Mouse (Mus musculus) brown adipose tissue, adult 24 weeks (tissue): ENCODE data around the gene Ndufs4. TPM values are rescaled to one million over a fixed set of nuclear protein-coding genes. Genes with fewer than 3 reads are reported as not detected.
"Not testable (repeated sequence)": the region's sequence is repeated elsewhere in the genome, so short reads cannot be mapped to it uniquely, and the experiment has no call there.

Experiments used
- H3K27ac ChIP-seq: fragments of 200-500 bp; replicated peaks from 2 replicates; pipeline ENCODE4 v1.5.1; 2012; ENCODE audit warnings: low read depth, mild to moderate bottlenecking, low read length
- H3K4me1 ChIP-seq: fragments of 200-500 bp; 2 replicates; pipeline ENCODE4 v1.6.1; 2012; ENCODE audit warnings: low read length, mixed read lengths; ENCODE audit not compliant: control insufficient read depth, insufficient read depth, insufficient read length
- H3K4me3 ChIP-seq: fragments of 200-500 bp; 2 replicates; pipeline ENCODE4 v1.5.1; 2012; ENCODE audit warnings: low read depth, mild to moderate bottlenecking, low read length, moderate library complexity; ENCODE audit not compliant: insufficient read depth
- polyA plus RNA-seq: library from polyadenylated mRNA; stranded (reverse); fragments of >200 nt; gene quantifications from 2 replicates; pipeline ENCODE4 v1.2.4, GENCODE M21; 2012; ENCODE audit not compliant: missing spikeins, insufficient read depth, insufficient read length

Ndufs4 gene
- polyA plus RNA-seq, 1 experiment, result 1,030 TPM

GRCm38 (mm10) chr13:114297761-114298160 is 90.3 kb downstream of the Ndufs4 start:
- no peak overlapping the region for H3K4me3 ChIP-seq

GRCm38 (mm10) chr13:114296556-114296955 is 91.5 kb downstream of the Ndufs4 start:
- no peak overlapping the region for H3K4me3 ChIP-seq
- H3K4me1 ChIP-seq, result 0 out of 2 replicates have a peak, but pooled peaks cover 2% of the 10 kb centered on the region
- no peak overlapping the region for H3K27ac ChIP-seq

More at GRCm38 (mm10) chr13:114297761-114298160, 90.3 kb downstream of the Ndufs4 start:
- H3K4me1 ChIP-seq, result 0 out of 2 replicates have a peak, but pooled peaks cover 2% of the 10 kb centered on the region
- H3K27ac ChIP-seq, result no peak overlapping the region

GRCm38 (mm10) chr13:114289411-114289810 is 98.6 kb downstream of the Ndufs4 start:
- no peak overlapping the region for H3K27ac ChIP-seq
- H3K4me3 ChIP-seq, result no peak overlapping the region
- no peaks in the 10 kb centered on the region for H3K4me1 ChIP-seq

GRCm38 (mm10) chr13:114288511-114288910 is 99.5 kb downstream of the Ndufs4 start:
- no peaks in the 10 kb centered on the region for H3K4me1 ChIP-seq
- no peak overlapping the region for H3K27ac ChIP-seq
- no peak overlapping the region for H3K4me3 ChIP-seq

GRCm38 (mm10) chr13:114278690-114279089 is 109.4 kb downstream of the Ndufs4 start:
- H3K4me1 ChIP-seq, H3K27ac ChIP-seq, H3K4me3 ChIP-seq: not testable (repeated sequence)

GRCm38 (mm10) chr13:114277277-114277676 is 110.8 kb downstream of the Ndufs4 start:
- H3K4me3 ChIP-seq, result no peak overlapping the region

GRCm38 (mm10) chr13:114271410-114272105 is 116.5 kb downstream of the Ndufs4 start:
- H3K4me3 ChIP-seq, result no peak overlapping the region

More at GRCm38 (mm10) chr13:114277277-114277676, 110.8 kb downstream of the Ndufs4 start:
- Histone ChIP-seq H3K27ac (no peak overlapping the region), H3K4me1 (no peaks in the 10 kb centered on the region)

GRCm38 (mm10) chr13:114267741-114268140 is 120.3 kb downstream of the Ndufs4 start:
- H3K4me3 ChIP-seq, result no peak overlapping the region
- H3K27ac ChIP-seq, result no peak overlapping the region
- H3K4me1 ChIP-seq, result no peaks in the 10 kb centered on the region

More at GRCm38 (mm10) chr13:114271410-114272105, 116.5 kb downstream of the Ndufs4 start:
- Histone ChIP-seq H3K27ac (no peak overlapping the region), H3K4me1 (no peaks in the 10 kb centered on the region)

GRCm38 (mm10) chr13:114260486-114261205 is 127.4 kb downstream of the Ndufs4 start:
- Histone ChIP-seq H3K4me1 (no peaks in the 10 kb centered on the region), H3K4me3 (no peak overlapping the region), H3K27ac (no peak overlapping the region)

- no peak overlapping the region for H3K27ac ChIP-seq
- no peak overlapping the region for H3K4me3 ChIP-seq
- no peaks in the 10 kb centered on the region for H3K4me1 ChIP-seq
Observed at GRCm38 (mm10) chr13:114254697-114255096, 133.4 kb downstream of the Ndufs4 start.

Other genes starting within 250 kb of the Ndufs4 start
- 7.9 and 11.6 TPM in 2 replicates for gene Fst, start 70.7 kb upstream of the Ndufs4 start, polyA plus RNA-seq